ENCODE assay signal across 7 mouse cellular contexts in genomic region chr11:103132576-103133455, GRCm38 (mm10). TPM values are rescaled to one million over a fixed set of nuclear protein-coding genes. Genes with fewer than 3 reads are reported as not detected.
DNase-seq lines count a peak whose midpoint lies in the region; ATAC-seq and TF ChIP-seq lines count a peak whose summit lies in the region.

No protein-coding gene starts in this region.

- no peaks in the 10 kb centered on the region for H3K27me3 ChIP-seq in embryonic facial prominence, embryonic 10.5 days (replicated peaks; ENCODE audit: low read depth, poor library complexity, severe bottlenecking)
- no peaks in the 10 kb centered on the region for H3K27me3 ChIP-seq in intestine, postnatal 0 days (replicated peaks; ENCODE audit: control insufficient read depth, insufficient read depth, low read length)
- H3K27me3 ChIP-seq in midbrain, embryonic 12.5 days = no peaks in the 10 kb centered on the region
- no peaks in the 10 kb centered on the region for H3K27me3 ChIP-seq in small intestine, adult 2 months (ENCODE audit: control insufficient read depth, insufficient read depth, low read length)

- H3K9me3 ChIP-seq in embryonic facial prominence, embryonic 10.5 days = no peaks in the 10 kb centered on the region
- no peaks in the 10 kb centered on the region for H3K9me3 ChIP-seq in intestine, postnatal 0 days (ENCODE audit: control insufficient read depth)
- no peaks in the 10 kb centered on the region for H3K9me3 ChIP-seq in midbrain, embryonic 12.5 days

- intact Hi-C loops in left cerebral cortex, postnatal 4 days (cut with DNase I) = no loop called here

- TF ChIP-seq POLR2A in small intestine, adult 2 months (IDR thresholded peaks at IDR 0.05; ENCODE audit: low read depth, low read length) = peak; percentile 94

- DNase-seq in adrenal gland, postnatal 10 days = peak; percentile 100
- DNase-seq in embryonic facial prominence, embryonic 10.5 days (ENCODE audit: low spot score) = peak; percentile 100
- peak; percentile 99 for DNase-seq in gonadal fat pad, adult 2 months (ENCODE audit: low read depth)
- DNase-seq in left cerebral cortex, postnatal 4 days = peak; percentile 100

- peaks cover 15% of the 10 kb centered on the region for H3K36me3 ChIP-seq in embryonic facial prominence, embryonic 10.5 days (replicated peaks)
- no peaks in the 10 kb centered on the region for H3K36me3 ChIP-seq in intestine, postnatal 0 days (ENCODE audit: control insufficient read depth, insufficient read depth)
- H3K36me3 ChIP-seq in midbrain, embryonic 12.5 days = no peaks in the 10 kb centered on the region
- no peaks in the 10 kb centered on the region for H3K36me3 ChIP-seq in small intestine, adult 2 months (ENCODE audit: control insufficient read depth, insufficient read depth, low read length)

- WGBS in embryonic facial prominence, embryonic 10.5 days = under 1% methylated on average over 58 of the region's 58 CpGs
- WGBS in intestine, postnatal 0 days = under 1% methylated on average over 56 of the region's 58 CpGs
- WGBS in midbrain, embryonic 12.5 days = under 1% methylated on average over 56 of the region's 58 CpGs
- under 1% methylated on average over 58 of the region's 58 CpGs for WGBS in small intestine, adult 2 months

- peak; percentile 94 for ATAC-seq in intestine, postnatal 0 days
- ATAC-seq in midbrain, embryonic 12.5 days (ENCODE audit: low FRiP score, low read depth) = peak; percentile 91

- H3K4me2 ChIP-seq in intestine, postnatal 0 days (replicated peaks; ENCODE audit: low read depth) = peak overlapping the region; percentile 66
- H3K4me2 ChIP-seq in midbrain, embryonic 12.5 days (replicated peaks) = peak overlapping the region; percentile 78

- H3K4me3 ChIP-seq in embryonic facial prominence, embryonic 10.5 days = peak overlapping the region; percentile 97
- peak overlapping the region; percentile 89 for H3K4me3 ChIP-seq in intestine, postnatal 0 days (ENCODE audit: low read depth, low read length)
- H3K4me3 ChIP-seq in midbrain, embryonic 12.5 days = peak overlapping the region; percentile 92
- peak overlapping the region; percentile 87 for H3K4me3 ChIP-seq in small intestine, adult 2 months (ENCODE audit: low read depth, low read length)

- peak overlapping the region; percentile 100 for H3K27ac ChIP-seq in embryonic facial prominence, embryonic 10.5 days (replicated peaks)
- peak overlapping the region; percentile 97 for H3K27ac ChIP-seq in intestine, postnatal 0 days (ENCODE audit: low read depth, low read length)
- peak overlapping the region; percentile 96 for H3K27ac ChIP-seq in midbrain, embryonic 12.5 days (replicated peaks)
- peak overlapping the region; percentile 92 for H3K27ac ChIP-seq in small intestine, adult 2 months (ENCODE audit: insufficient read depth, low read depth, low read length)

- H3K9ac ChIP-seq in intestine, postnatal 0 days (ENCODE audit: low read depth, low read length) = peak overlapping the region; percentile 100
- H3K9ac ChIP-seq in midbrain, embryonic 12.5 days (replicated peaks) = peak overlapping the region; percentile 99

- H3K4me1 ChIP-seq in embryonic facial prominence, embryonic 10.5 days = peaks cover 41% of the 10 kb centered on the region
- peaks cover 4% of the 10 kb centered on the region for H3K4me1 ChIP-seq in intestine, postnatal 0 days (replicated peaks; ENCODE audit: control insufficient read depth, insufficient read depth, low read length)
- peaks cover 31% of the 10 kb centered on the region for H3K4me1 ChIP-seq in midbrain, embryonic 12.5 days
- peaks cover 5% of the 10 kb centered on the region; the same call in 1 of the 2 replicates for H3K4me1 ChIP-seq in small intestine, adult 2 months (ENCODE audit: control insufficient read depth, insufficient read depth, insufficient read length, low read length)

- TF ChIP-seq CTCF in intestine, postnatal 0 days (IDR thresholded peaks at IDR 0.05; ENCODE audit: low read depth) = no peak
- TF ChIP-seq CTCF in small intestine, adult 2 months (IDR thresholded peaks at IDR 0.05; ENCODE audit: extremely low read depth, insufficient read length, insufficient replicate concordance, low read depth, low read length) = no peak

RNA-seq across cellular contexts. Expression of gene Hexim2, which starts 0.6 kb away (rescaled TPM):
- total RNA-seq in adrenal gland, postnatal 10 days (2021) = 1 to 10 TPM; 4.8 to 8.9 TPM
- 8.4 and 10.9 TPM in 2 replicates for polyA plus RNA-seq in embryonic facial prominence, embryonic 10.5 days (2016; fragmentation: Nextera tagmentation; extraction: Ambion mirVana)
- polyA plus RNA-seq in gonadal fat pad, adult 2 months (2012; rRNA removed) = 6.9 and 7.8 TPM in 2 replicates
- 3.5 and 5.3 TPM in 2 replicates for polyA plus RNA-seq in intestine, postnatal 0 days (2015; fragmentation: Nextera tagmentation; extraction: Ambion mirVana)
- 10 to 100 TPM; 19.0 to 24.2 TPM for total RNA-seq in left cerebral cortex, postnatal 4 days (2021)
- polyA plus RNA-seq in midbrain, embryonic 12.5 days (2016; fragmentation: Nextera tagmentation; extraction: Ambion mirVana) = 9.7 and 10.5 TPM in 2 replicates
- 0.86 and 2.2 TPM in 2 replicates for polyA plus RNA-seq in small intestine, adult 2 months (2012; rRNA removed)

RNA-seq across cellular contexts. Expression of gene Hexim1, which starts 16.8 kb away (rescaled TPM):
- 10 to 100 TPM; 49.6 to 50.1 TPM for total RNA-seq in adrenal gland, postnatal 10 days (2021)
- polyA plus RNA-seq in embryonic facial prominence, embryonic 10.5 days (2016; fragmentation: Nextera tagmentation; extraction: Ambion mirVana) = 2.8 and 2.9 TPM in 2 replicates
- polyA plus RNA-seq in gonadal fat pad, adult 2 months (2012; rRNA removed) = 16.3 and 21.3 TPM in 2 replicates
- 4.6 and 6.0 TPM in 2 replicates for polyA plus RNA-seq in intestine, postnatal 0 days (2015; fragmentation: Nextera tagmentation; extraction: Ambion mirVana)
- total RNA-seq in left cerebral cortex, postnatal 4 days (2021) = 10 to 100 TPM; 22.9 to 23.2 TPM
- polyA plus RNA-seq in midbrain, embryonic 12.5 days (2016; fragmentation: Nextera tagmentation; extraction: Ambion mirVana) = 2.6 and 3.1 TPM in 2 replicates
- 4.3 and 11.4 TPM in 2 replicates for polyA plus RNA-seq in small intestine, adult 2 months (2012; rRNA removed)

RNA-seq across cellular contexts. Expression of gene Acbd4, which starts 31.3 kb away (rescaled TPM):
- total RNA-seq in adrenal gland, postnatal 10 days (2021) = 10 to 100 TPM; 81.0 to 94.7 TPM
- polyA plus RNA-seq in embryonic facial prominence, embryonic 10.5 days (2016; fragmentation: Nextera tagmentation; extraction: Ambion mirVana) = 6.3 and 10.1 TPM in 2 replicates
- polyA plus RNA-seq in gonadal fat pad, adult 2 months (2012; rRNA removed) = 92.7 and 113 TPM in 2 replicates
- 74.7 and 75.9 TPM in 2 replicates for polyA plus RNA-seq in intestine, postnatal 0 days (2015; fragmentation: Nextera tagmentation; extraction: Ambion mirVana)
- 10 to 100 TPM; 31.7 to 41.3 TPM for total RNA-seq in left cerebral cortex, postnatal 4 days (2021)
- 7.5 and 8.4 TPM in 2 replicates for polyA plus RNA-seq in midbrain, embryonic 12.5 days (2016; fragmentation: Nextera tagmentation; extraction: Ambion mirVana)
- polyA plus RNA-seq in small intestine, adult 2 months (2012; rRNA removed) = 89.3 and 234 TPM in 2 replicates

RNA-seq across cellular contexts. Expression of gene Plcd3, which starts 31.4 kb away (rescaled TPM):
- total RNA-seq in adrenal gland, postnatal 10 days (2021) = 10 to 100 TPM in 1 of 2 experiments, 1 to 10 TPM in 1; 8.7 to 11.0 TPM
- 1.7 and 2.6 TPM in 2 replicates for polyA plus RNA-seq in embryonic facial prominence, embryonic 10.5 days (2016; fragmentation: Nextera tagmentation; extraction: Ambion mirVana)
- polyA plus RNA-seq in gonadal fat pad, adult 2 months (2012; rRNA removed) = 25.5 and 30.4 TPM in 2 replicates
- polyA plus RNA-seq in intestine, postnatal 0 days (2015; fragmentation: Nextera tagmentation; extraction: Ambion mirVana) = 1.0 and 1.5 TPM in 2 replicates
- 10 to 100 TPM; 11.1 to 13.8 TPM for total RNA-seq in left cerebral cortex, postnatal 4 days (2021)
- 0.79 and 1.1 TPM in 2 replicates for polyA plus RNA-seq in midbrain, embryonic 12.5 days (2016; fragmentation: Nextera tagmentation; extraction: Ambion mirVana)
- 3.1 and 4.8 TPM in 2 replicates for polyA plus RNA-seq in small intestine, adult 2 months (2012; rRNA removed)

RNA-seq across cellular contexts. Expression of gene Fmnl1, which starts 38.1 kb away (rescaled TPM):
- total RNA-seq in adrenal gland, postnatal 10 days (2021) = 10 to 100 TPM; 17.7 to 20.5 TPM
- polyA plus RNA-seq in embryonic facial prominence, embryonic 10.5 days (2016; fragmentation: Nextera tagmentation; extraction: Ambion mirVana) = 0.49 and 0.67 TPM in 2 replicates
- polyA plus RNA-seq in gonadal fat pad, adult 2 months (2012; rRNA removed) = 6.7 and 10.1 TPM in 2 replicates
- 0.80 and 1.0 TPM in 2 replicates for polyA plus RNA-seq in intestine, postnatal 0 days (2015; fragmentation: Nextera tagmentation; extraction: Ambion mirVana)
- total RNA-seq in left cerebral cortex, postnatal 4 days (2021) = 10 to 100 TPM; 34.8 to 39.1 TPM
- 1.3 and 1.8 TPM in 2 replicates for polyA plus RNA-seq in midbrain, embryonic 12.5 days (2016; fragmentation: Nextera tagmentation; extraction: Ambion mirVana)
- 7.1 and 8.4 TPM in 2 replicates for polyA plus RNA-seq in small intestine, adult 2 months (2012; rRNA removed)

Comparison
In these comparisons a context has a peak if more than half of its experiments do, and no peak if none do; other contexts are left out.
1. Peak in every context shown above with its lines: DNase-seq, ATAC-seq, H3K4me3 ChIP-seq and H3K27ac ChIP-seq.